Comparison of ENCODE assay signal across 9 mouse cellular contexts in genomic region chr11:101982981-101983411, GRCm38 (mm10). TPM values are rescaled to one million over a fixed set of nuclear protein-coding genes. Genes with fewer than 3 reads are reported as not detected.
DNase-seq lines count a peak whose midpoint lies in the region; ATAC-seq lines count a peak whose summit lies in the region.
"Had no signal": no experiment of that assay in that cellular context is flagged by ENCODE, and none has a peak within 500 bp of the region (broad histone marks: within the 10 kb centered on the region; RNA-seq: fewer than 3 reads in every experiment).

No protein-coding gene starts in this region.

- H3K9me3 ChIP-seq in megakaryocyte, embryonic 14.5 days, result no peaks in the 10 kb centered on the region
- no peaks in the 10 kb centered on the region for H3K9me3 ChIP-seq in heart, embryonic 12.5 days (replicated peaks)
- H3K9me3 ChIP-seq in stomach, embryonic 14.5 days (ENCODE audit: control insufficient read depth, low read depth, low read length), result no peaks in the 10 kb centered on the region
- H3K9me3 ChIP-seq: midbrain, embryonic 12.5 days had no signal

- H3K27me3 ChIP-seq in megakaryocyte, embryonic 14.5 days (replicated peaks), result peaks cover 15% of the 10 kb centered on the region
- H3K27me3 ChIP-seq in heart, embryonic 12.5 days (replicated peaks), result 0 out of 2 replicates have a peak, but pooled peaks cover 4% of the 10 kb centered on the region
- H3K27me3 ChIP-seq in stomach, embryonic 14.5 days (ENCODE audit: control insufficient read depth, insufficient read depth, low read length), result no peaks in the 10 kb centered on the region

- peak overlapping the region; percentile 95 for H3K4me3 ChIP-seq in megakaryocyte, embryonic 14.5 days (replicated peaks)
- peak overlapping the region; percentile 69 for H3K4me3 ChIP-seq in heart, embryonic 12.5 days
- no peak overlapping the region for H3K4me3 ChIP-seq in stomach, embryonic 14.5 days (ENCODE audit: low read depth, low read length)
- H3K4me3 ChIP-seq: midbrain, embryonic 12.5 days had no signal

- peaks cover 83% of the 10 kb centered on the region for H3K4me1 ChIP-seq in megakaryocyte, embryonic 14.5 days
- peaks cover 31% of the 10 kb centered on the region for H3K4me1 ChIP-seq in heart, embryonic 12.5 days (replicated peaks)
- 0 out of 2 replicates have a peak, but pooled peaks cover 3% of the 10 kb centered on the region for H3K4me1 ChIP-seq in stomach, embryonic 14.5 days (ENCODE audit: control insufficient read depth, insufficient read depth, low read length)

- peak; percentile 33 to 69 for DNase-seq in kidney, postnatal 25 days
- DNase-seq in layer of hippocampus, adult 9-10 months (ENCODE audit: low spot score), result no peak
- DNase-seq in testis, postnatal 10 days (ENCODE audit: low spot score), result no peak

- H3K27ac ChIP-seq in heart, embryonic 12.5 days (ENCODE audit: poor library complexity, severe bottlenecking), result peak overlapping the region; percentile 93
- peak overlapping the region; percentile 48; the same call in 1 of the 2 replicates for H3K27ac ChIP-seq in stomach, embryonic 14.5 days (ENCODE audit: low read length)
- H3K27ac ChIP-seq: midbrain, embryonic 12.5 days had no signal

- H3K9ac ChIP-seq in heart, embryonic 12.5 days, result peak overlapping the region; percentile 60
- H3K9ac ChIP-seq in stomach, embryonic 14.5 days (replicated peaks; ENCODE audit: low read depth, low read length), result no peak overlapping the region
- H3K9ac ChIP-seq: midbrain, embryonic 12.5 days had no signal

- ATAC-seq in megakaryocyte, adult 5-6 weeks (ENCODE audit: poor library complexity, severe bottlenecking), result no peak
- no peak for ATAC-seq in heart, embryonic 12.5 days (ENCODE audit: insufficient number of reproducible peaks, low FRiP score)
- no peak for ATAC-seq in stomach, embryonic 14.5 days (ENCODE audit: insufficient number of reproducible peaks, insufficient read depth, low FRiP score, low read depth)
- no peak for ATAC-seq in erythroid progenitor cell, adult 5-6 weeks (replicated peaks; ENCODE audit: low FRiP score, poor library complexity, severe bottlenecking)

- WGBS in heart, embryonic 12.5 days, result 29% methylated on average over 6 of the region's 6 CpGs
- 47% methylated on average over 6 of the region's 6 CpGs for WGBS in stomach, embryonic 14.5 days

- H3K4me2 ChIP-seq in heart, embryonic 12.5 days, result peak overlapping the region; percentile 70
- H3K4me2 ChIP-seq in stomach, embryonic 14.5 days (replicated peaks; ENCODE audit: low read depth, low read length), result peak overlapping the region; percentile 99; the same call in 1 of the 2 replicates

- peaks cover 48% of the 10 kb centered on the region for H3K36me3 ChIP-seq in megakaryocyte, embryonic 14.5 days (replicated peaks; ENCODE audit: low read length)
- H3K36me3 ChIP-seq in heart, embryonic 12.5 days, result peaks cover 41% of the 10 kb centered on the region
- H3K36me3 ChIP-seq in stomach, embryonic 14.5 days (ENCODE audit: control insufficient read depth, insufficient read depth, low read length), result no peaks in the 10 kb centered on the region
- H3K36me3 ChIP-seq: midbrain, embryonic 12.5 days had no signal

RNA-seq across cellular contexts. Expression of gene Cfap97d1, which starts 1.1 kb away (rescaled TPM):
- polyA plus RNA-seq in megakaryocyte, embryonic 14.5 days (2012; ENCODE audit: insufficient read depth, low replicate concordance), result not detected in 2 replicates
- not detected in 2 replicates for total RNA-seq in megakaryocyte, adult 5-6 weeks (2015)
- total RNA-seq in megakaryocyte, adult 5-6 weeks (2017), result not detected in 2 replicates
- not detected in 2 replicates for polyA plus RNA-seq in heart, embryonic 12.5 days (2016; fragmentation: Nextera tagmentation; extraction: Ambion mirVana)
- polyA plus RNA-seq in stomach, embryonic 14.5 days (2014; fragmentation: Nextera tagmentation; extraction: Ambion mirVana), result not detected in 2 replicates
- not detected in 2 replicates for total RNA-seq in erythroid progenitor cell, adult 5-6 weeks (2015; ENCODE audit: low replicate concordance)
- total RNA-seq in erythroid progenitor cell, adult 5-6 weeks (2017; ENCODE audit: low replicate concordance), result not detected in 2 replicates
- polyA plus RNA-seq: midbrain, embryonic 12.5 days had no signal

RNA-seq across cellular contexts. Expression of gene Dusp3, which starts 3.8 kb away (rescaled TPM):
- polyA plus RNA-seq in megakaryocyte, embryonic 14.5 days (2012; ENCODE audit: insufficient read depth, low replicate concordance), result 47.3 and 165 TPM in 2 replicates
- total RNA-seq in megakaryocyte, adult 5-6 weeks (2015), result 24.9 and 30.3 TPM in 2 replicates
- total RNA-seq in megakaryocyte, adult 5-6 weeks (2017), result 21.9 and 25.2 TPM in 2 replicates
- polyA plus RNA-seq in heart, embryonic 12.5 days (2016; fragmentation: Nextera tagmentation; extraction: Ambion mirVana), result 53.7 and 54.9 TPM in 2 replicates
- polyA plus RNA-seq in stomach, embryonic 14.5 days (2014; fragmentation: Nextera tagmentation; extraction: Ambion mirVana), result 25.3 and 27.3 TPM in 2 replicates
- total RNA-seq in erythroid progenitor cell, adult 5-6 weeks (2015; ENCODE audit: low replicate concordance), result 0.42 and 3.2 TPM in 2 replicates
- 1.6 and 2.7 TPM in 2 replicates for total RNA-seq in erythroid progenitor cell, adult 5-6 weeks (2017; ENCODE audit: low replicate concordance)

RNA-seq across cellular contexts. Expression of gene Sost, which starts 16.2 kb away (rescaled TPM):
- not detected in 2 replicates for polyA plus RNA-seq in megakaryocyte, embryonic 14.5 days (2012; ENCODE audit: insufficient read depth, low replicate concordance)
- total RNA-seq in megakaryocyte, adult 5-6 weeks (2015), result not detected in 2 replicates
- total RNA-seq in megakaryocyte, adult 5-6 weeks (2017), result not detected in 2 replicates
- 0.77 and 1.6 TPM in 2 replicates for polyA plus RNA-seq in heart, embryonic 12.5 days (2016; fragmentation: Nextera tagmentation; extraction: Ambion mirVana)
- polyA plus RNA-seq in stomach, embryonic 14.5 days (2014; fragmentation: Nextera tagmentation; extraction: Ambion mirVana), result not detected in 2 replicates
- not detected in 2 replicates for total RNA-seq in erythroid progenitor cell, adult 5-6 weeks (2015; ENCODE audit: low replicate concordance)
- not detected in 2 replicates for total RNA-seq in erythroid progenitor cell, adult 5-6 weeks (2017; ENCODE audit: low replicate concordance)

RNA-seq across cellular contexts. Expression of gene Mpp3, which starts 45.3 kb away (rescaled TPM):
- polyA plus RNA-seq in megakaryocyte, embryonic 14.5 days (2012; ENCODE audit: insufficient read depth, low replicate concordance), result not detected in 2 replicates
- not detected in 2 replicates for total RNA-seq in megakaryocyte, adult 5-6 weeks (2015)
- not detected in 2 replicates for total RNA-seq in megakaryocyte, adult 5-6 weeks (2017)
- polyA plus RNA-seq in heart, embryonic 12.5 days (2016; fragmentation: Nextera tagmentation; extraction: Ambion mirVana), result 4.1 and 4.5 TPM in 2 replicates
- 7.1 and 9.4 TPM in 2 replicates for polyA plus RNA-seq in stomach, embryonic 14.5 days (2014; fragmentation: Nextera tagmentation; extraction: Ambion mirVana)
- total RNA-seq in erythroid progenitor cell, adult 5-6 weeks (2015; ENCODE audit: low replicate concordance), result not detected in 2 replicates
- not detected in 2 replicates for total RNA-seq in erythroid progenitor cell, adult 5-6 weeks (2017; ENCODE audit: low replicate concordance)

RNA-seq across cellular contexts. Expression of gene Cd300lg, which starts 58.3 kb away (rescaled TPM):
- not detected in 2 replicates for polyA plus RNA-seq in megakaryocyte, embryonic 14.5 days (2012; ENCODE audit: insufficient read depth, low replicate concordance)
- total RNA-seq in megakaryocyte, adult 5-6 weeks (2015), result 56.1 and 63.1 TPM in 2 replicates
- total RNA-seq in megakaryocyte, adult 5-6 weeks (2017), result 37.9 and 40.4 TPM in 2 replicates
- 1.6 and 1.9 TPM in 2 replicates for polyA plus RNA-seq in heart, embryonic 12.5 days (2016; fragmentation: Nextera tagmentation; extraction: Ambion mirVana)
- 1.1 and 1.2 TPM in 2 replicates for polyA plus RNA-seq in stomach, embryonic 14.5 days (2014; fragmentation: Nextera tagmentation; extraction: Ambion mirVana)
- total RNA-seq in erythroid progenitor cell, adult 5-6 weeks (2015; ENCODE audit: low replicate concordance), result 0.42 and 3.6 TPM in 2 replicates
- 0.23 and 0.64 TPM in 2 replicates for total RNA-seq in erythroid progenitor cell, adult 5-6 weeks (2017; ENCODE audit: low replicate concordance)

Comparison
In these comparisons a context has a peak if more than half of its experiments do, and no peak if none do; other contexts are left out.
1. DNase-seq: peak in kidney, postnatal 25 days (2 of 2); none in layer of hippocampus, adult 9-10 months (single experiment) and testis, postnatal 10 days (single experiment).